Mouse (Mus musculus) layer of hippocampus, adult 2 months (tissue): Measurements from ENCODE around the gene Pkn2. TPM values are rescaled to one million over a fixed set of nuclear protein-coding genes. Genes with fewer than 3 reads are reported as not detected.
A peak's percentile ranks its signal among the peaks of the same experiment; 100 is the strongest.

Experiments
- DNase-seq, 2 experiments: peaks; one replicate each; pipeline ENCODE4 v3.0.0; 2022; ENCODE audit warnings: low spot score in 2 of 2
- H3K27ac ChIP-seq: fragments of 200-600 bp; 2 replicates; pipeline ENCODE4 v1.8.1; 2022
- H3K4me3 ChIP-seq: fragments of 200-600 bp; 2 replicates; pipeline ENCODE4 v1.8.1; 2022; ENCODE audit warnings: mild to moderate bottlenecking
- CTCF ChIP-seq: fragments of 200-600 bp; conservative IDR thresholded peaks from 2 replicates; pipeline ENCODE4 v1.8.1; 2022; ENCODE audit warnings: antibody characterized with exemption, mild to moderate bottlenecking, moderate library complexity
- total RNA-seq, 2 experiments: library from RNA; stranded (reverse); gene quantifications; 2 replicates each; pipeline ENCODE4 v1.2.3; 2021

Pkn2 gene
- total RNA-seq, 2 experiments from 2014 or later: 26.5 to 33.9 TPM

DNA sequence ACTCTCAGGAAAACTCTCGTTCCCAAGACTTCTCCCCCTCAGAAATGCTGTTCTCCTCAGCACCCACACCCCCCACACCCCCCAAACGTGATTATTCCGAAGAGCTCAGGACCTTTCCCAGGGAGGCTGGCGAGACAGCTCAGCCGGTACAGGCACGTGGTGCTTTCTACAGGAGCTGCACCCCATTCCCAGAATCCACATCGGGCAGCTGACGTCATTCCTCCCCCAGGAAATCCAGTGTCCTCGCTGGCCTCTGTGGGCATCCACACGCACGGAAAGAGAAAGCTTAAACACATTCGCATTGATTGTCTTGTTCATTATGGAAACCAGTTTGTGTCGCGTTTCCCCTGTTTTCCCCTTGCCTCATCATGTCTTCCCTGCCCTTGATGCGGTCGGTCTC lies 132.7 kb downstream of the Pkn2 start:
- no peak for DNase-seq
- no peak for TF ChIP-seq CTCF
- Histone ChIP-seq H3K4me3 (no peak overlapping the region), H3K27ac (no peak overlapping the region)

DNA sequence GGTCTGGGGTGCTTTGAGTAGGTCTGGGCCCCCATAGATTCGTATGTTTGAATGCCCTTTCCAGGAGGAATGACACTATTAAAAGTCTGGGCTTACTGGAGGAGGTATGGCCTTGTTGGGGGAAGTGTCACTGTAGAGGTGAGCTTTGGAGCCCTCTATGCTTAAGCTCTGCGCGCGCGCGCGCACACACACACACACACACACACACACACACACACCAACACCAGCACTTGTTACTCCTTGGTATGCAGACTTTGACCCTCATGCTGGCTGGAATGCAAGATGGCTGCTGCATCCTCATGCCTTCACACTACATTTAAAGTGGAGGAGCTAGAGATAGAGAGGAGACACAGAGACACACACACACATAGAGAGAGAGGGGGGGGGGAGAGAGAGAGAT lies 134.1 kb downstream of the Pkn2 start:
- no peak for TF ChIP-seq CTCF
- no peak for DNase-seq
- Histone ChIP-seq H3K4me3 (no peak overlapping the region), H3K27ac (no peak overlapping the region)

DNA sequence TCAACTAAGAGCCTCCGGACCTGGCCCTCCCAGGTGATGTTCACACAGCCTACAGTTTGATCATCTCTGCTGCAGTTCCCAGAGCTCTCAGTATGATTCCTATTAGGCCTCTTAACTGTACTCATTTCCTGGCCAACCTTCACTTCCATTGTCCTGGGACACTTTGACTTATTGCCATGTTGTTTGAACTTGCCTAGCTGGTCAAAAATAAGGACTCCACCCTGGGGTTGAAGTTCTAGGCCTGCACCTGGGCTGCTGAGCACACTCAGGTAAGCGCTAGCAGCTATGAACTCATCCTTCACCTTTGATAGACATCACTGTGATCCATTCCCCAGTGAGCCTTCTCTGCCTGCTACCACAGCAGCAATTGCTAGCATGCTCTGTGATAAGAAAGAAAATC lies 136.7 kb downstream of the Pkn2 start:
- H3K27ac ChIP-seq: no peak overlapping the region
- H3K4me3 ChIP-seq: no peak overlapping the region
- no peak for DNase-seq
- no peak for TF ChIP-seq CTCF

DNA sequence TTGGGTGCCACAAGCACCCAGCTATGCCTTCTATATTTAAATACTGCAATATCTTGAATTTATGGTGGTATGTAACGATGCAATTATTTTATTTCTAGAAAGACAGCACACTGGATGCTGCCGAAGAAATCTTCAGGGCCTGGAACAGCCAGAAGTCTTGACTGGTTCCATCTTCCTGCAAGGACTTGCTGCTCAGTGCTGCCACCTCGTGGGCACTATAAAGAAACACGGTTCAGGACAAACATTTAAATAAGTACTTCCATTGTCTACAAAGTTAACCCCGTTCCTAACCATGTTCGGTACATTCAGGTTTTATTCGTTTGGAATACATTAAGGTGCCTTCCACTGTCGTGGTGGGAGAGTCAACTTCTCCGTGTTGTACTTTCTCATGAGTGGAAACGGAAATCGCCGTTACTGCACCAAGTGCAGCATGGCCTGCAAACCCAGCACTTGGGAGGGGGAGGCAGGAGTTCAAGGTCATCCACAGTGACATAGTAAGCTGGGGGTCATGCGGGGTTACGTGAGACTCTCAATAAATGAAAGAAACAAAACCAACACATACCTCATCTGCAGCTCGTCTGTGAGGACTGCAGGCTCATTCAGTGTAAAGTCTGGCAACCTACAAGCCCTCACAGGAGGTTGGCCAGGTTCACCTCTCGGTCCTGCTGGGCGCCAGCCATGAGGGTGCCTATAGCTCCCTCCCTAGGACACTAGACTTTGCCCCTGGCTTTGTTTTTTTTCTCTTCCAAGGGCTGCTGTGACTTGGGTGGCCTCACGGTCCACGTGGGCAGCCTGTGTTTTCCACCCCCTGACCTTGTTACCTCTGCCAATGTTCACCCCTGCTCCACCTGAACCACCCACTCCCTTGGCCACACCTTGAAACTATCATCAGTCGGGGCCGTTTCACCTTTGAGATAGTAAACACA lies 137.6 kb downstream of the Pkn2 start:
- no peak for DNase-seq
- Histone ChIP-seq H3K4me3 (no peak overlapping the region), H3K27ac (no peak overlapping the region)
- peak; percentile 86 for TF ChIP-seq CTCF

Other genes with a start within 250 kb of the Pkn2 start
- 1 to 10 TPM; 6.4 to 7.6 TPM for gene Kyat3, start 181.0 kb downstream of the Pkn2 start, total RNA-seq
- gene Gtf2b, start 117.0 kb downstream of the Pkn2 start, total RNA-seq: 10 to 100 TPM; 40.7 to 41.4 TPM